Mouse (Mus musculus) limb, embryonic 14.5 days (tissue): ENCODE results near the gene Ppp4r4. TPM values are rescaled to one million over a fixed set of nuclear protein-coding genes. Genes with fewer than 3 reads are reported as not detected.
A peak's percentile ranks its signal among the peaks of the same experiment; 100 is the strongest.

Source experiments
- ATAC-seq: fragments of 200-750 bp; cut with Nextera tagmentation; 2 replicates; pipeline ENCODE4 v1.8.0; 2017; ENCODE audit warnings: low read depth, moderate number of reproducible peaks, moderate TSS enrichment; ENCODE audit not compliant: low FRiP score
- DNase-seq: peaks from one replicate; pipeline ENCODE4 v3.0.0-alpha.2; 2015; ENCODE audit warnings: low spot score
- H3K27ac ChIP-seq: fragments of 300-500 bp; sonication (generic); replicated peaks from 2 replicates; pipeline ENCODE4 v1.5.1; 2014; ENCODE audit warnings: low read depth, mild to moderate bottlenecking, low read length, moderate library complexity, mixed read lengths
- H3K27me3 ChIP-seq: fragments of 300-500 bp; sonication (generic); 2 replicates; pipeline ENCODE4 v1.6.1; 2014; ENCODE audit warnings: low read length, mixed read lengths; ENCODE audit not compliant: control insufficient read depth, insufficient read depth
- H3K36me3 ChIP-seq: fragments of 300-500 bp; sonication (generic); 2 replicates; pipeline ENCODE4 v1.6.1; 2014; ENCODE audit warnings: mild to moderate bottlenecking, low read length, moderate library complexity, mixed read lengths; ENCODE audit not compliant: control insufficient read depth, insufficient read depth
- H3K4me1 ChIP-seq: fragments of 300-500 bp; sonication (generic); 2 replicates; pipeline ENCODE4 v1.6.1; 2014; ENCODE audit warnings: antibody characterized with exemption, low read length, mixed read lengths; ENCODE audit not compliant: control insufficient read depth, insufficient read depth
- H3K4me2 ChIP-seq: fragments of 300-500 bp; sonication (generic); replicated peaks from 2 replicates; pipeline ENCODE4 v1.6.1; 2014; ENCODE audit warnings: low read depth, mild to moderate bottlenecking, low read length, moderate library complexity; ENCODE audit not compliant: severe bottlenecking
- H3K4me3 ChIP-seq: fragments of 300-500 bp; sonication (generic); replicated peaks from 2 replicates; pipeline ENCODE4 v1.5.1; 2014; ENCODE audit warnings: low read length
- H3K9ac ChIP-seq: fragments of 300-500 bp; sonication (generic); 2 replicates; pipeline ENCODE4 v1.6.1; 2014; ENCODE audit warnings: mild to moderate bottlenecking, low read depth, low read length, moderate library complexity; ENCODE audit not compliant: severe bottlenecking
- H3K9me3 ChIP-seq: fragments of 300-500 bp; sonication (generic); 2 replicates; pipeline ENCODE4 v1.6.1; 2016; ENCODE audit warnings: low read length; ENCODE audit not compliant: control insufficient read depth
- POLR2A ChIP-seq: fragments of 200-500 bp; IDR thresholded peaks from 2 replicates; pipeline ENCODE4 v1.8.0; 2012; ENCODE audit warnings: inconsistent platforms, mild to moderate bottlenecking, moderate library complexity, borderline replicate concordance; ENCODE audit not compliant: insufficient read depth, insufficient read length; ENCODE audit errors: extremely low read depth
- WGBS: fragments of 180-500 bp; shearing (Covaris S2); extraction: QIAGEN DNeasy Blood & Tissue Kit; methylation state at CpG from one replicate; pipeline ENCODE4 v1.1.7; 2014; 5-methylcytosine and 5-hydroxymethylcytosine counted together
- polyA plus RNA-seq, 2 experiments: library from polyadenylated mRNA; depleted of rRNA in 1 of 2; stranded (reverse) in 1 of 2; unstranded in 1 of 2; fragments of >200 nt; fragmentation: Nextera tagmentation in 1 of 2; extraction: Ambion mirVana in 1 of 2; gene quantifications; 2 replicates each; pipeline versions ENCODE4 v1.2.1 to v1.2.3; 2012 to 2014

The Ppp4r4 gene
- polyA plus RNA-seq, 2 experiments = 0.62 to 1.9 TPM

DNA sequence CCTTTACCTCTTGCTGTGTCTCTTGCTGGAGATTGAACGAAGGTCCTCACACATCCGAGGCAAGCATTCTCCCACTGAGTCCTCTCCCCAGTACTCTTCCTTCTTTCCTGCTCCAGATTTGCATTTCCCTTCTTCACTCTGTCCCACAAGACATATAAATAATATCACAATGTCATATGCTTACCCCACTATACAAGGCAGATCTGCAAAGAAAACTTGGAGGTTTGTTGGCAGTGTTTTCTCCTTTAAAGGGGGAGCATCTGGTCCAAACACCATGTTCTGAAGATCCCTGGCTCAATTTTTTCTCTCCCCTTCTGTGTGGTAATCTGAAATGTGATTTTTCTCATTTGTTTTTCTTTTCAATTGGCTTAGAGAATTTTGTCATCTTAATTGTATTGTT lies 102.3 kb downstream of the Ppp4r4 start:
- Histone ChIP-seq H3K4me1 (no peaks in the 10 kb centered on the region), H3K4me3 (no peak overlapping the region), H3K27me3 (no peaks in the 10 kb centered on the region), H3K27ac (no peak overlapping the region), H3K4me2 (no peak overlapping the region), H3K9ac (no peak overlapping the region), H3K36me3 (no peaks in the 10 kb centered on the region), H3K9me3 (no peaks in the 10 kb centered on the region)
- TF ChIP-seq POLR2A = no peak
- 81% methylated on average over 2 of the region's 2 CpGs for WGBS
- no peak for ATAC-seq
- DNase-seq = no peak

DNA sequence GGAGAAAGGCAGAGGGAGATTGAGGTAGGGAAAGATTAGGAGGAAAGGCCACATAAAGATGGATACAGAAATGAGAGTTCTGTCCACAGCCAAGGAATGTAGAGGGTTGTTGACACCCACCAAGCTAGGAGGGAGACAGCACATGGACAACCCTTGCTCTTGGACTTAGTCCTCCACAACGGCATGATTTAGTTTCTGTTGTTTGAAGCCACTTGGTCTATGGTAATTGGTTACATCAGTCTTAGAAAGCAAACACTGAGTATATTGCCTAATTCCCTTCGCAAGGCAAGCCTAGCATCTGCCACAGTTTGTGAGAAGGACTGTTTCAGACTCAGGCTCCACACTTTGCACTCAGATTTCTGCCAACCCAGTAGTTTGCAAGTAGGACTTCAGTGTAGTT lies 103.8 kb downstream of the Ppp4r4 start:
- Histone ChIP-seq H3K27me3 (no peaks in the 10 kb centered on the region), H3K4me2 (no peak overlapping the region), H3K9me3 (no peaks in the 10 kb centered on the region), H3K4me3 (no peak overlapping the region), H3K27ac (no peak overlapping the region), H3K4me1 (no peaks in the 10 kb centered on the region), H3K9ac (no peak overlapping the region), H3K36me3 (no peaks in the 10 kb centered on the region)
- DNase-seq = no peak
- WGBS = 78% methylated on average over 2 of the region's 2 CpGs
- no peak for TF ChIP-seq POLR2A
- ATAC-seq = no peak

DNA sequence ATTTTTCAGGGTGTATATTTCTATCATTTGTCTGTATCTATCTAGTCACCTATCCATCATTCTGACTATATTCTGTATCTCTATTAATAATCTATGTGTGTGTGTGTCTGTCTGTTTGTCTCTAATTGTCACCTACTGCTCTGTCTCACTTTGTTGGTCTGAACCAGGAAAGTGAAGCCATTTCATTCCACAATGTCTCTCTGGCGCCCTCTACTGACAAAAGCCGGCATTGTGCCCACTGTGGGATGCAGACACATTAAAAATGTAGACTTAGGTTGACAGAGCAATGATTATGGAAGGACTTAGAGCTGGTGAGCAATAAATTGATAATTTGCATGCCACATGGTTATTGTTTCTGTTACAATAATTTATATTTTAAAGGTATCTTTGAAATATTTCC lies 111.3 kb downstream of the Ppp4r4 start:
- no peak for TF ChIP-seq POLR2A
- H3K9me3 ChIP-seq = no peaks in the 10 kb centered on the region
- no peak overlapping the region for H3K9ac ChIP-seq
- H3K4me2 ChIP-seq = no peak overlapping the region
- 2% methylated on average over 2 of the region's 2 CpGs for WGBS
- H3K36me3 ChIP-seq = no peaks in the 10 kb centered on the region
- no peak for ATAC-seq
- no peaks in the 10 kb centered on the region for H3K4me1 ChIP-seq
- no peaks in the 10 kb centered on the region for H3K27me3 ChIP-seq
- H3K4me3 ChIP-seq = no peak overlapping the region
- DNase-seq = peak; percentile 21
- no peak overlapping the region for H3K27ac ChIP-seq

DNA sequence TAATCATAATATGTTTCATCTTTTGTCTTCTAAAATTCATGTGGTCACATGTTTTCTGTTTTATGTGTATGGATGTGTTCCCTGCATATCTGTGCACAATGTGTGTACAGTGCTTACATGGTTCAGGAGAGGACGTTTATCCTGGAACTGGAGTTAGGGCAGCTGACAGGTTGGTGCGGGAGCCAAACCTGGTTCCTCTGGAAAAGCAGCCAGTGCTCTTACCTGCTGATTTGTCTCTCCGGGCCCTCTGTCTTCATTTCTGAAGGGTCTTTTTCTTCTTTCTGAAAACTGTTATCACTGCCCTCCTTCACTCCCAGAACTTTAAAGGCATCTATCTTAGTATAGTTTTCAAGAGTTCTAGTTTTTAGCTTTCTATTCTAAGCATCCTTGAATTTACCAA lies 111.7 kb downstream of the Ppp4r4 start:
- H3K27ac ChIP-seq = no peak overlapping the region
- no peak overlapping the region for H3K4me3 ChIP-seq
- no peaks in the 10 kb centered on the region for H3K4me1 ChIP-seq
- H3K36me3 ChIP-seq = no peaks in the 10 kb centered on the region
- H3K9me3 ChIP-seq = no peaks in the 10 kb centered on the region
- WGBS = 77% methylated on average over 3 of the region's 3 CpGs
- H3K27me3 ChIP-seq = no peaks in the 10 kb centered on the region
- no peak overlapping the region for H3K4me2 ChIP-seq
- no peak for DNase-seq
- ATAC-seq = no peak
- TF ChIP-seq POLR2A = no peak
- H3K9ac ChIP-seq = no peak overlapping the region

DNA sequence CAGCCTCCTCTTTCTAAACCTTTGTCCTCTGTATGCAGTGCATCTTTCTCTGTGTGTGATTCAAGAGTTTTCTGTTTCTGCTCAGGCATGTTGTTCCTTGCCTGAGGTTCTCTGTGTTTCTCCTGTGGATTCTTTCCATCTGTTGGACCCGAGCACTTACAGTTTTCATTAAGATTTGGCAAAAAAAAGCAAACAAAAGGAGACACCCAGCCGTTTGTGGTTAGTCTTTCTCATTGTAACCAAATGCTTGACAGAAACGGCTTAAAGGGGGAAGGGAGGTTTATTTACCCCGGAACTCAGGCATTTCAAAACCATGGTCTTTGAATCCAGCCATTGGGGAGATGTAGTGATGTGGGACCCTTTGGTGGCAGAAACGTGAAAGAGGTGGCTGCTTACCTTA lies 112.5 kb downstream of the Ppp4r4 start:
- no peaks in the 10 kb centered on the region for H3K36me3 ChIP-seq

DNA sequence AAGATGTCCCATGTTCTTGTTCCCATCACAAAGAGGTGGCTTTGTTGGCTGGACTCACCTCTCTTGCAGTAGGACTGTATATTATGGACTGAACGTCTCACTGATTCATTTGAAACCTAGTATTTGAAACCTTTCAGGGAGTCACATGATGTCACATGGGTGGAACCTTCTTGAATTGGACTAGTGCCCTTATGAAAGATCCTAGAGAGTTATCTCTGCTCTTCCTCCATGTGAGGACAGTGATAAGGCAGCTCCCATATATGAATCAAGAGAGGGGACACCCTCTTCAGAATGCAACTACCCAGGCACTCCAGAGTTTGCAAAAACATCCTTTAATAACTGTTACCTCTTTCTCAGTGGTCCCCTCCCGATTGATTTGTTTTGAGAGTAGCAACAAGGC lies 114.2 kb downstream of the Ppp4r4 start:
- H3K4me1 ChIP-seq = no peaks in the 10 kb centered on the region

More for the DNA sequence above, 112.5 kb downstream of the Ppp4r4 start:
- no peak overlapping the region for H3K4me2 ChIP-seq
- peak; percentile 4 for DNase-seq
- WGBS = 33% methylated on average over 5 of the region's 5 CpGs
- no peak for TF ChIP-seq POLR2A
- no peak overlapping the region for H3K9ac ChIP-seq
- no peaks in the 10 kb centered on the region for H3K27me3 ChIP-seq
- no peak overlapping the region for H3K4me3 ChIP-seq
- no peaks in the 10 kb centered on the region for H3K9me3 ChIP-seq
- H3K4me1 ChIP-seq = no peaks in the 10 kb centered on the region
- no peak for ATAC-seq
- H3K27ac ChIP-seq = no peak overlapping the region

More for the DNA sequence above, 114.2 kb downstream of the Ppp4r4 start:
- Histone ChIP-seq H3K27me3 (no peaks in the 10 kb centered on the region), H3K9me3 (no peaks in the 10 kb centered on the region; the same call in 1 of the 2 replicates), H3K4me3 (no peak overlapping the region), H3K27ac (no peak overlapping the region), H3K4me2 (no peak overlapping the region), H3K36me3 (no peaks in the 10 kb centered on the region), H3K9ac (no peak overlapping the region)
- 69% methylated on average over 2 of the region's 2 CpGs for WGBS
- no peak for DNase-seq
- no peak for TF ChIP-seq POLR2A
- no peak for ATAC-seq
